Mouse (Mus musculus) layer of hippocampus, postnatal 10 days (tissue): ENCODE measurements at regions not wholly inside any gene's neighbourhood (a gene's known extent, or its start where the extent isn't known, plus 50 kb on each side); places are given as distances from the start of the nearest gene placed in this dataset.
"Not testable (repeated sequence)": the region's sequence is repeated elsewhere in the genome, so short reads cannot be mapped to it uniquely, and the experiment has no call there.

Experiments
- DNase-seq, 2 experiments: peaks; one replicate each; pipeline ENCODE4 v3.0.0; 2021; ENCODE audit warnings: low spot score in 2 of 2

GRCm38 (mm10) chr9:72166084-72166483 lies 54.4 kb upstream of the Tcf12 start:
- DNase-seq = no peak

- no peak for DNase-seq
These were observed 54.9 kb upstream of the Tcf12 start for GRCm38 (mm10) chr9:72166611-72167010.

GRCm38 (mm10) chr9:72169231-72169630 lies 57.6 kb upstream of the Tcf12 start:
- no peak for DNase-seq

- DNase-seq = no peak
These were observed 58.1 kb upstream of the Tcf12 start for GRCm38 (mm10) chr9:72169728-72170188.

- no peak for DNase-seq
These were observed 58.6 kb upstream of the Tcf12 start for GRCm38 (mm10) chr9:72170235-72170634.

- no peak for DNase-seq
These were observed 60.7 kb upstream of the Tcf12 start for GRCm38 (mm10) chr9:72172331-72172730.

- no peak for DNase-seq
These were observed 69.3 kb upstream of the Tcf12 start for GRCm38 (mm10) chr9:72180972-72181371.

- no peak for DNase-seq
These were observed 71.7 kb upstream of the Tcf12 start for GRCm38 (mm10) chr9:72183336-72183735.

- DNase-seq = peak; percentile 42 to 56
These were observed 72.3 kb upstream of the Tcf12 start for GRCm38 (mm10) chr9:72183925-72184324.

- no peak for DNase-seq
These were observed 78.2 kb upstream of the Tcf12 start for GRCm38 (mm10) chr9:72189867-72190266.

- no peak for DNase-seq
These were observed 79.0 kb upstream of the Tcf12 start for GRCm38 (mm10) chr9:72190631-72191030.

GRCm38 (mm10) chr9:72191091-72191490 lies 79.4 kb upstream of the Tcf12 start:
- no peak for DNase-seq

- peak; percentile 52 to 73 for DNase-seq
These were observed 80.6 kb upstream of the Tcf12 start for GRCm38 (mm10) chr9:72192051-72192952.

GRCm38 (mm10) chr9:72192953-72193337 lies 81.3 kb upstream of the Tcf12 start:
- not testable (repeated sequence) for DNase-seq

GRCm38 (mm10) chr9:72195348-72195747 lies 79.3 kb upstream of the Zfp280d start:
- no peak for DNase-seq

- peak; percentile 44 to 53 for DNase-seq
These were observed 77.9 kb upstream of the Zfp280d start for GRCm38 (mm10) chr9:72196626-72197330.

- no peak for DNase-seq
These were observed 77.3 kb upstream of the Zfp280d start for GRCm38 (mm10) chr9:72197331-72197732.

GRCm38 (mm10) chr9:72198976-72199375 lies 75.7 kb upstream of the Zfp280d start:
- no peak for DNase-seq

- no peak for DNase-seq
These were observed 70.2 kb upstream of the Zfp280d start for GRCm38 (mm10) chr9:72204357-72204905.

- no peak for DNase-seq
These were observed 68.8 kb upstream of the Zfp280d start for GRCm38 (mm10) chr9:72205815-72206214.

- DNase-seq = no peak
These were observed 67.7 kb upstream of the Zfp280d start for GRCm38 (mm10) chr9:72206911-72207310.

- DNase-seq = no peak
These were observed 66.4 kb upstream of the Zfp280d start for GRCm38 (mm10) chr9:72208296-72208695.
